Mouse (Mus musculus): ENCODE measurements at regions not wholly inside any gene's neighbourhood (a gene's known extent, or its start where the extent isn't known, plus 50 kb on each side); places are given as distances from the start of the nearest gene placed in this dataset.
A peak's percentile ranks its signal among the peaks of the same experiment; 100 is the strongest.

DNA sequence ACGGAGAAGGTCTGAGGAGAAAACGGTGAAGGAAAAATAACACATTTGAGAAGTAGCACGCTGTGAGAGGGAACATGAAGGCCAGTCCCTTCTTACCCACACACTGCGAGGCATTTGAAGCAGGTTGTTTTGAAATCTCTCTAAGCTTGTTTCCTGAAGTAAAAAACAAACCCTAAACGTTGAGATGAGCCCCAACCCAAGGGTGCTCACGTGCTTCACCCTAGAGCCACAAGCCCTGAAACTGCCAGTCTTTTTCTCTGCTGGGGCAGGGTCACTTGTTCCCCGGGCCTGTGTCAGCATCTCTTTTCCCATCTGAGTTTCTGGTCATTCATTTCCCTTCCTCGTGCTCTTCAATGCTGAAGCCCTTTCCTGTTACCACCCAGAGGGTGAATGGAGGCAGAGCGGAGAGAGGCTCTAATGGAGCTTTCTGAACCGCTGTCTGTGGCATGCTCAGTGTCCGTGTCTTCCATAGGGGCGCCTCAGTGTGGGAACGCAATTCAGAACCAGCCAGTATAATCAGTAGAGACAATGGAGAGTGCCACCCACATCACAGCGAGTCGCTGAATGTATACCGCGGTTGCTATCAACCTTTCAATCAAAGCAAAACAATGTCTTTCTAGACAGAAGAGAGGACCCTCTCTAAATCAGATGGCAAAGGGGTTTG, 375.0 kb upstream of the Gm10131 start:
- peak; percentile 20 for DNase-seq (ENCODE audit: low spot score)

DNA sequence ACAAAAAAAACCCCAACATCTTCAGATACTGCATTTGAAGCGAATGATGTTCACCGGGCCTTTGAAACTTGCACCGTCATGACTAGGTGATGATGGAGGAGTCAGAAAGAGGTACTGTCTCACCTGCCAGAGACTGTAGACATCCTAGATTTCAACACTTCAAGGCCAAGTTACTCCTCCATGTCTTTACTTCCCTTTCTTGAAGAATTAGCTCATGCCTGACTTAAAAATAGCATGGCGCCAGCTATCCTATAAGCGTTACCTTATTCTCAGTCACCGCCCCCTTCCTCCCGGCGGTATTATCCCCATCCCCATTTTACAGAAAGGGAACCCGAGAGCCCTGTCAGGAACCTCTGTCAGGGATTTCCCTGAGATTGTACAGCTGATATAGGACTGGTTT, 374.4 kb upstream of the Gm10131 start:
- DNase-seq (ENCODE audit: low spot score) = no peak

DNA sequence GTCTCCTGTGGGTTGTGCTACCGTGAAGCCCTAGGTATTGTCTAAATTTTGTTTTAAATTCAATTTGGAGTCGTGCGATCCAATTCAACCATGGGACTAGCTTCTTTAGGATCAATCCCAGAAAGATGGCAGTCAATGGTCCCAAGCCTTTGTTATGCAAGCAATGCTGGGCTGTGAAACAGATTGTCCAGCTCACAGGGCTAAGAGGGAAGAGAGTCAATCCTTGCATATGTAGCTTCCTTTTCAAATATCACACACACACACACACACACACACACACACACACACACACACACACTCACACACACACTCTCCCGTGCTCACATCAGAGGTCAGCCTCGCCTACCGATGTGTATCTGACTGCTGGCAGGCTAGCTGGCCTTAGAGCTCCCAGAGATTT, 373.8 kb upstream of the Gm10131 start:
- DNase-seq (ENCODE audit: low spot score) = no peak

DNA sequence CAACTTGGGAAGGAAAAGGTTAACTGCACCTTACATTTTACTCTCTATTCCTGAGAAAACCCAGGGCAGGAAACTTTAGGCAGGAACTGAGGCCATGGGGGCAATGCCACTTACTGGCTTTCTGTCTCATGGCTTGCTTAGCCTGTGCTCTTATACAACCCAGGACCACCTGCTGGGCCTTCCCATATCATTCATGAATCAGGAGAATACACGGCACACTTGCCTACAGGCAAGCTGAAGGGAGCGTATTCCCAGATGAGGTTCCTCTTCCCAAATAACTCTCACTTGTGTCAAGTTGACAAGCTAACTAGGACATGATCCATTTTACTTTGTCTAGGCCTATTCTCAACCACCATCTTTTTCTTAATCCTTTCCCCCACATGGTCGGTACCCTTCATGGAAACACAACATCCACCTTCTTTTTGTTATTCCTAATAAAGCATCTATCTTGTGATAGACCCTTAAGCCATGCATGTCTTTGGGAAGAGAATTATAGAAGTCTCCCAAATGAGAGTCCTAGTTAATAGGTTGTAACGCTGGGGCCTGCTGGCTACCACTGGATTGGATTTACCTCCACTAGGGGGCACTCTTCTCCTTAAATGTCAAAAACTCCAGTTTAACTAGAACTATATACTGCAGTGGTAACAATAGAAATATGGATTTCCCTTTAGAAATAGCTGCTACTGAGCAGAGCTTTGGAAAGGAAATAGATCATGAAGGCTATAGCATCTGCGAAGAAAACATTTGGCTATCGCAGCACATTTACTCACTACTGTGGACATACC, 373.2 kb upstream of the Gm10131 start:
- peak; percentile 53 for DNase-seq (ENCODE audit: low spot score)

DNA sequence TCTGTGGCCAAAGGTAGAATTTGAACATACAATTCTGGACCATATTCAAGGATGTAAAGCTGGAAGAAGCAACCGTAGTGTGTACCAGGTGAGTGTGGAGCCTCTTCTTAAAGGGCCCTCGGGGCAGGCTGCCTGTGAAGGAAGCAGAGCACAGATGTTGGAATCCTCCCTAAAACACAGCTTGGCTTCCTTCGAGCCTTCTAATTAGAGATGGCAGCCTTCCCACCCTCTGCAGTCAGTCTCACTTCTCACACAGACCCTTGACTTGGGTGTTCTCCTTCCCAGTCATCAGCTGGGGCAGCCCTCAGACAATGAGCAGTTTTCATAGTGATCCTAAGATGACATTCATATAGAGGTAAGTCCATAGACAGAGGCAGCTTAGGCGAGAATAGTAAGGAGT, 371.7 kb upstream of the Gm10131 start:
- no peak for DNase-seq (ENCODE audit: low spot score)

DNA sequence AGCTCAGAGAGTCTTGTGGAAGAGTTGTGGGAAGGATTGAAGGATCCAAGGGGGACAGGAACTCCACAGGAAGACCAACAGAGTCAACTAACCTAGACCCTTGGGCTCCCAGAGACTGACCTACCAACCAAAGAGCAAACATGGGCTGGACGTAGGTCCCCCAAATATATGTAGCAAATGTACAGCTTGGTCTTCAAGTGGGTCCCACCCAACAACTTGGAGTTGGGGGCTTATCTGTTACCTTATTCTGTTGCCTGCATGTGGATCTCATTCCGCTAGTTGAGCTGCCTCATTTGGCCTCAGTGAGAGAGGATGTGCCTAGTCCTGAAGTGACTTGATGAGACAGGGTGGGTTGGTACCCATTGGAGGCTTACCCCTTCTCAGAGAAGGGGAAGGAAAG, 371.1 kb upstream of the Gm10131 start:
- no peak for DNase-seq (ENCODE audit: low spot score)

DNA sequence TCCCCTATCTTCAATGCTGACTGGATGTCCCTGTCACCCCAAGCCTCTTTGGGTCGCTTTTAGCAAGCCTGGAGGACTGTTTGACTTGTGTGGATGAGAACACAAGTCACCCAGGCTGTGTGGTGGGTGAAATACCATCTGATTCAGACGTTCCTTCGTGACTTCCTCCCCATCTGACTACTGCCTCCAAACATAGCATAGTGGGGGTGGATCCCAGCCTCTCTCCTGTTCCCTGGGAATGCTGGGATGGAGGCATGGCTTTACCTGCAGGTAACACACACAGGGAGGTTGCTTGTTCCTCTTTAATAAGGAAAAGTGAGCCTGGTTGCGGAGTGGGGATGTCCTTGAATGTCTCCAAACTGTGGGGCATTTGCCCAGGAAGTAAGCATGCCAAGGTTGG, 369.0 kb upstream of the Gm10131 start:
- no peak for DNase-seq (ENCODE audit: low spot score)

DNA sequence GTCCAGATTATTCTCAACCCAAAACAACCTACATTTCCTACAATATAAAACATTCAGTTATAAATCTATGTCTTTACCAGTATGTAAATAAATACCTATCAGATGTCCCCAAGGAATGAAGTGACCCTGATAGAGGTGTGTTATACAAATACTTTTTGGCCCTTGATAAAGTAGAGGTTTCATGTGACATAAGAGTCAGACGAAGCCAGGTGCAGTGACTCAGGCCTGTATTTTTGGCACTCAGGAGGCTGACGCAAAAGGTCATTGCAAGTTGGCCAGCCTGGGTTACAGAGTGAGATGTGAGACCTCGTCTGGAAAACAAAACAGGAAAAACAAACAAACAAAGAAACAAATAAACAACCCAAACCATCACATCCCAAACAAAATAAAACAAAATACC, 367.4 kb upstream of the Gm10131 start:
- DNase-seq (ENCODE audit: low spot score) = no peak

DNA sequence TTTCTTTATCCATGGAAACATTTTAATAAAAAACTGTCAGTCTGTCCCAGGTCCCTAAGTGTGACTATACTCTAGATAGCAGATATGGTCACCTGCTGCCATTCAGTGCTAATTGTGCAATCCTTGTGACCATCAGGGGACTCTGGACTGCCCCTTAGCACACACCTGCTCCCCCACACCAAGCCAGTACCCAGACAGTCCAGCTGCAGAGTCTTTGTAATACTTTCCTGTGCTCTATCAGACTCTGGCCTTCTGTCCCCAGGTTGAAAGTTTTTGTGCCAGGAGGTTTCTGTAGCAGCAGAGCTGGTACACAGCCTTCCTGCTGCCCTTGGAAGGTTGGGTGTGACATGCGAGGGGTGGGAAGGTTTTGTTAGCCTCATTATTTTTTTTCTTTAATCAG, 366.9 kb upstream of the Gm10131 start:
- DNase-seq (ENCODE audit: low spot score) = no peak

DNA sequence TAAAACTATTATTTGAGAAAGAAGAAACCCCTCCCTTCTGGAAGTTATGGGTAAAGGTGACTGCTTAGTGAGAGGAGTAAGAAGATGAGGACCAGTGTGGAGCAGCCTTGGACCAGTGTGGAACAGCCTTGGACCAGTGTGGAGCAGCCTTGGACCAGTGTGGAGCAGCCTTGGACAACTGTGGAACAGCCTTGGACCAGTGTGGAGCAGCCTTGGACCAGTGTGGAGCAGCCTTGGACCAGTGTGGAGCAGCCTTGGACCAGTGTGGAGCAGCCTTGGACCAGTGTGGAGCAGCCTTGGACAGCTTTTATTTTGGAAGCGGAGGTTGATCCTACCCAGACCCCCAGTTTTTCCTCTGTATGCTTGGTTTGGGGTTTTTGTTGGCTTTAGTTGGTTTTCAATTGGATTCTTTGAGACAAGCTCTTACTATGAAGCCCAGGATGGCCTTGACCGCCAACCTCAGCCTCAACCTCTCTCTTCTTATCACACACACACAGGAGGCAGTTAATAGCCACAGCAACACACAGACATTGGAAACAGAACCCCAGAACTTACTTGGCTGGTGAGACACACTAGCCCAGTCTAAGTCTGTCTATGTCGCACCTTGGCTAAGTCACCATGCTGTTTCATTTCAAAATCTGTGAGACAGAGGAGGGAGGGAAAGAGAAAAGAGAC, 364.7 kb upstream of the Gm10131 start:
- no peak for DNase-seq (ENCODE audit: low spot score)

DNA sequence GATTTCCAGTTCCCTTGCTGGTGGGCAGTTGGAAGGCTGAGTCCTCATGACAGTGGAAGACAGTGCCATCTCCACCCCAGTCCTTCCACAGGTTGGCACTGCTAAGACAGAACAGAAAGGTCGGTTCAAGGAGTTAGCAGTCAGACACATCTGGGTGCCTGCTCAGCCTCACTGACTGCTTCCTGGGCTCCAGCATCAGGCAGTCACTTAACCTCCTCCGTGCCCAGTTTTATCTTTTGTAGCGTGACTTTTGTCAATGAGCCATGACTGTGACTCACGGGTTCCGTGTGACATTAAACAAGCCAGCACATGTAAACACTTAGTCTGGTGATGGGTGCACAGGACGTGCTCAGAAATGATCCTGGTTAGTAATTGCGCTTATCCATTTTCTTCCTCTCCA, 363.1 kb upstream of the Gm10131 start:
- DNase-seq (ENCODE audit: low spot score) = no peak

DNA sequence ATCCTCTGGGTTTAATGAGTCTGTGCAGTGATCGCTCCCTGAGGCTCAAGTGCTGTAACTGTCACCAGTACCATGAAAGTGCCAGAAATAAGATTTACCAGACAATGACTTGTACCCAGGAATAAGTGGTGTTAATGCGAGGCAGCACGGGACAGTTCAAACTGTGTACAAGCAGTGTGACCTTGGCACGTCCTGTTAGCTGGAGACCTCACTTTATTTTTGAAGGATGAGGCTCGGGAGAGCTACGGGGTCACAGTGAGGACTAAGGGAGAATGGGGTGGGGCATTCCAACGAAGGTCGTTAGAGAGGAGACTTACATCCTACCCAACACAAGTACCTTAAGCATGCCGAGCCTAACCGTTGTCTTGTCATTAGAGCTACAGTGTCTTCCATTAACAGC, 362.2 kb upstream of the Gm10131 start:
- DNase-seq (ENCODE audit: low spot score) = no peak

DNA sequence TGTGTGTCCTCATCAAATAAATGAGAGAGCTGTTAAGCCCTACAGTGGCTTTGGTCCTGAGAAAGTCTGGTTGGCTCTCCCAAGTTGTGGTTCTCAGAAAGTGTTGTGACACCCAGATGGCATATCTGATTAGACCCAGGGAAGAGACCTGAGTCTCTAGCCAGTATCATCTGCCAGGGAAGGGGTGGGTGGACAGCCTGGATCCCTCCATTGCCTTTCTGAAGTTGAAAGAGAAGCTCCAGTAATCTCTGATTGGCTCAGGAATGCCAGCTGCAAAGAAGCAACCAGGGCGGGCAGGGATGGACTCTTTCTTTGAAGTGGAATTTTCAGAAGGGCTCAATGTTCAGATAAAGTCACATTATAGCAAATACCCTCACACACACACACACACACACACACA, 361.8 kb upstream of the Gm10131 start:
- no peak for DNase-seq (ENCODE audit: low spot score)

DNA sequence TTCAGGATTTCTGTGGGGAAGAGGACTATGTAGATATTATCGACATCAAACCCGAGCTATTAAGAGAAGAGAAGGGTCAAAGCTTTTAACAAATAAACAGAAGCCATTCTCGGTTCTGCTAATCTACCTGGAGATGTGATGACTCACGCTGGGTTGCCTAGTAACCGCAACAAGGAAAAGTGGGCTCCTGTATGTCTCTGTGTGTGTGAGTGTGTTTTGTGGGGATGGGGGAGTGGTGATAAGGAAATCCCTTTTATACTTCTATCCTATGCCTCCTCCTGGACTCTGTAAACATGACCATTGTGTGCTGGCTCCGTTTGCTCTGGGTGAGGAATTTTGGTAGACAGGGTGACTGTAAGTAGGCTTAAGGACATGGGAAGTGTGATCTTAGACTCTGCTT, 361.3 kb upstream of the Gm10131 start:
- no peak for DNase-seq (ENCODE audit: low spot score)

DNA sequence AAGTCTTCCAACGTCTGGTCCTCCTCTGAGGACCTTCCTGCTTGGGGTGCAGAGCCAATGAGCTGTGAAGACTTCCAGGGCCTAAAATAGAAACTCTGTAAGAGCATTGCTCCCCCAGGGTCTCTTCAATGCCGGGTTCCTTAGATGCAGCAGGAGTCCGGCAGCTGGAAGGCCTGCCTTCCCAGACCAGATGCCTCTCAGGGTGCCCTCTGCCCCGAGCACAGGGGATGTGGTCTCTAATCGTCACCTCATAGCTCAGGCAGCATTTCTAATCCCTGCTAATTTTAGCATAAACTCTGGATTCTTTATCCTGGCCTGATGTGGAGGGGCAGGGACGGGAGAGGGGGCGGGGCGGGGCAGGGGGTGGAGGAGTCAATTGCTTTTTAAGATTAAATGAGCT, 360.9 kb upstream of the Gm10131 start:
- DNase-seq (ENCODE audit: low spot score) = no peak

DNA sequence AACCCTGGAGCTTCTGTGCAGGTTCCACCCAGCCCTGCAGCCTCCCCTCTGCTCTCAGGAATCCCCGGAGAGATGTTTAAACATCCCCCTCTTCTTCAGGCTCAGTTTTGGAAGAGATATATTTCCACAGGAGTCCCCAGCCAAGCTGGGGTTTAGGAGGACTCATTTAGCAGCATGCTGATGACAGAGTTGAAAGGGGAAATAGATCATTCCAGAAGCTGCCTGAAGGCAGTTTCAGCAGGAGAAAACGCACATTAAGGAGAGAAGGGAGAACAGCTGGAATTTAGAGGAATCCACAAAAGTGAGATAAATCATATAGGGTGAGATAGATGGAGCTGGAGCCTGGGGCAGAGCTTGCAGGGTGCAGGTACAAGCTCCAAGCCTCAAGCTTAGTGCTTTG, 357.6 kb upstream of the Gm10131 start:
- DNase-seq (ENCODE audit: low spot score) = no peak

DNA sequence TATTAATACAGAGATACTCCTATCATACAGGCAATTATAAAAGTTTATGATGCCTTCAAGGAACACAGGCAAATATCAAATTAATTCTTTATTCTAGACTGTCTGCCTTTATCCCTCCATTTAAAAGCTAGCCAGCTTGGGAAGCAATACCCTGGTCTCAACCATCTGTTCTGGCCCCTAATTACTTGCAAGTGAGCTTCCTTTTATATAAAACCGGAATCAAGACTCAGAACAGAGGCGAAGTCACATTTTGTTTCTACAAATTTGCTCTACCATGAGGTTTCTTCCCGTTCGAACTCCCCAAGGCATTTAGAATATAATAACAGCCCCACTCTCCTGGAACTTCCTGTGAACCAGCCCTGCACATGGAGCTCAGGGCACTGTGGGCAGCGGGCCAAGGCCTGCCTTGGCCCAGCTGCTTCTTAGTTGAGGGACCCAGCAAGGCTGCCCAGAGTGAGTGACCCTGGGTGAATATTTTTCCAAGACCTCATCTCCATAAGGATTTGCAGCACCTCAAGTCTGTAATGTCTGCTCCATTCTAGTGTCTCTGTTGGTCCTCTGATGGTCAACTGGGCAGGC, 355.3 kb upstream of the Gm10131 start:
- no peak for DNase-seq (ENCODE audit: low spot score)

DNA sequence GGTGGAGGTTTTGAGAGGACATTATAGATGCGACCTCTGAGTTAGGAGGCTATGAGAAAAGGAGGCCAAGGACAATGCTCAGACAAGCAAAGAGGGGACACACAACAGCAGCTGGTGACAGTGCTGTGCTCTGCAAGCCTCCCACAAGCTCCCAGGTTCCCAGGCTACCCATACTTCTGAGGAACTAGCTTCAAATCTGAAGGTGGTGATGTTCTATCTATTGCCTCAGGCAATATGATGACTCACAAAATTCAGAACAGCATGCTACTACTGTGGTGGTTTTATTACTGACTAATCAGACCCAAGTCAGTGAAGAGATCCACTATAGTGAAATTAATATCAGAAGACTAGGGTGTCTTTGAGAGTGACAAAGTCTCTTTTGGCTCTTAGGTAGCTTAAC, 353.9 kb upstream of the Gm10131 start:
- no peak for DNase-seq (ENCODE audit: low spot score)

DNA sequence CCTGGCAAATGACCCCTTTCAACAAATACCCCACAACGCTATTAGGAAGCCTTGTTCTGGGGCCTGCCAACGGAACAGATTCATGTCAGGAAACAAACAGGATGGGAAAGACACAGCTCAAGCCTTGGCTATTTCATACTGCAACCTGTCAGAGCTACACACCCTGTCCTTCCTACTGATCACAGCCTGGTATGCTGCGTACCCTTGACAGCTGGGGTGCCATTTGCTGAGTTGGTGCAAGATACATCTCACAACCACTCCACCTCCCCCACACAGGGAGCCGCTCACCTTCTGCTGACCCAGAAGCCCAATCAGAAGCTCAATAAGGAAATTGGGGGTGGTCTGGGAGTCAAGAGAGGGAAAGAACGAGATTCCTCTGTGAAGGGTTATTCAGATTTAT, 350.7 kb upstream of the Gm10131 start:
- DNase-seq (ENCODE audit: low spot score) = no peak

DNA sequence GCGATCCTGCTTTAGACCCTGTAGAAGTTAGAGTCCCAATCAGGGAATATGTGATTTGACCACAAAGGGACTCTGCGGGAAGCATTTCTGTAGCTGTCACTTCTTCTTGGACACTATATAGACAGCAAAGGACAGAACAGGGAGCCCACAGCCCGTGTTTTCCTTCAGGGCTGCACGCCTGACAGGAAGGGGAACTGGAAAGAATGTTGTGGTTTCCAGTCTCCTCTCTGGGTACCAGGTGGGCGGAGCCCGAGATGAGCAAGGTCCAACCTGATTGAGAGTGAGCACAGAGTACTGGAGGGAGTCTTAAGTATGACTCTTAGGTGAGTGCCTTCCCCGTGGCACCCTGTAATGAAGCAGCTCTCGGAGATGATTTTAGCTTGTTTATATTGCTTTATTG, 346.8 kb upstream of the Gm10131 start:
- no peak for DNase-seq (ENCODE audit: low spot score)

DNA sequence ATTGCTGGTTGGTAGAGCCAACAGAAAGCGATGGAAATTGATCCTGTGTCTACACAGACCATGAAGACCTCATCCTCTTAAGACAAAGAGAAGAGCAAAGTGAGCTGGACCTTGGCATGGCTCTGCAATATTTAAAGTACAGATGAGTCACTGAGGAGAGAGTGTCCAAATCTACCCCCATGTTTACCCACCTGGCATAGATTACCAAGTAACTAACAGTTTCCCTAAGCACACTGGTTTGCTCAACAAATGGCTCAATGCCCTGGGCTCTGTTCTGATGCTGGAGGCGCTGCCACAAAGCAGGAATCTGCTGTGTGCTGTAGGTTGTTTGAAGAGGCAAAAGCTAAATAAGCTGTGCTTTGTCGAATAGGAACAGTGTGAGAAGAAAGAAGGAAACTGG, 345.0 kb upstream of the Gm10131 start:
- DNase-seq (ENCODE audit: low spot score) = no peak

DNA sequence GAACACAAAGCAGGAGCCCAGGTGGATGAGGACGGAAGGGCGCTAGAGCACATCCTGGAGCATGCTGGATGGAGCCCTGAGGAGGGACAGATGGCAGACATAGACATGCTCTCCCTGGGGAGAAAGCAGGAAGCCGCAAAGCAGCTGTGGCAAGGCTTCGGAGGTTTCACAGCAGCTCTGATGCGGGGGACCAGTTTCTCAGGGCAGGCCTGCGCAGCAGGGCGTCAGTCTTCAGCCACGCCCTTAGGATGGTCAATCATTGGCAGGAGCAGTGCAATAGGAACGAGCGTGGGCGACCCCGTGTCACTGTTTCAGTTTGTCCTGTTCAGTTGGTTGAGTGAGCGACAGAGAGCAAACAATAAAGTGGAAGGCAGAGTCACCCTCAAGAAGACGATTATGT, 343.8 kb upstream of the Gm10131 start:
- DNase-seq (ENCODE audit: low spot score) = no peak

DNA sequence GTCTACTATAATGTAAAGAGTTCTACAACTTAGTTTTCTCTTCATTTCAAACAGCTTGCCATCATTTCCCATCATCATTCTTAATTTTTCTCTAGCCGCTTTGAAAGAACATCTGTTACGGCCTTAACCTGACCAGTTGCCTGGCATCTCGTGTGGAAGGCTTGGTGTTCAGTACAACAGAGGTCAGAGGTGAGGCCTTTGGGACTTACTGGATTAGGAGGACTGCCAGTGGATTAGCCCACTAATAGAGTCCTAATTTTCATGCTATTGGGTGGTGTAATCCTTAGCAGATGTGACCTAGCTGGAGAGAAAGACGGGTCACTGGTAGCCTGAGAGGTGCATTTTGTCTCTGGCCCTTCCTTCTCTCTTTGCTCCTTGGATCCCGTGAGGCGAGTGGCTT, 341.3 kb upstream of the Gm10131 start:
- DNase-seq (ENCODE audit: low spot score) = no peak
